Mouse (Mus musculus) urinary bladder, postnatal 25 days (tissue): ENCODE results near the gene Gm16181.

Experiments used
- DNase-seq: peaks from one replicate; pipeline ENCODE4 v3.0.0; 2022; ENCODE audit warnings: low spot score

Gene Gm16181

DNA sequence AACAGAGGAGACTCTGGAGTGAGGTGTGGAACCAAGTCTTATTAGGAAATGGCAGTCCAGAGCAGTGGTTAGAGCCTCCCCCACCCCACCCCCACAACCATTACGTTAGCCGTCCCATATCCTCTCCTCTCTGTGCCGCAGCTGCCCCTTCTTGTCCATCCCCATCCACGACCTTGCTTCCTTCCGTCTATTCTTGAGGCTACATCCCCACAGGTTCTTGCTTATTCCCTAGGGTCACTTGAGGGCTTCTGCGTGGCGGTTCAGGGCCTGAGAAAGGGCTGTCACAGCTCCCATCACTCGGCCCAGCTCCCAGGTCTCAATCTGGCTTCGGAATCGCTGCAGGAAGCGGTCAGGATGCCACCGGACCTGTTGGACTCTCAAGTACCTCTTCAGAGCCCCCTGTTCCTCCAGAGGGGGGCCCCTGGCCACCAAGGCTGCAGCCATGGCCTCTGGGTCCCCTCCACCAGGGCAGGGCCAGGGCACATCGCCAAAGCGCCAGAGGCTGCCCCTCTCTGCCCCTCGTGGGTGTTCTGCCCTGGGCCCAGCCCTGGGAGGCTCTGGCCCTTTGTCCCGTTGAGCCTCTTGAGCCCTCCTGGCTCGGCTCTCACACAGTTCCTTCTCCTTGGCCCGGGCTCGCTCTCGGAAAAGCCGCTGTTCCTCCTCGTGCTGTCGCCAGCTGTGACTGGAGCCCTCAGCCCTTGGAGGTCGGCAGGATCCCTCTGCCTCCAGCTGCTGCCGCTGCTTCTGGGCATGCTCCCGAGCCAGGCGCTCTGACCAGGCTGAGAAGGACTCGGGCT, at the start of gene Gm16181:
TSS of gene Gm16181 (plus strand) at position 679 of the 797 bp plus-strand sequence.
- no peak for DNase-seq

DNA sequence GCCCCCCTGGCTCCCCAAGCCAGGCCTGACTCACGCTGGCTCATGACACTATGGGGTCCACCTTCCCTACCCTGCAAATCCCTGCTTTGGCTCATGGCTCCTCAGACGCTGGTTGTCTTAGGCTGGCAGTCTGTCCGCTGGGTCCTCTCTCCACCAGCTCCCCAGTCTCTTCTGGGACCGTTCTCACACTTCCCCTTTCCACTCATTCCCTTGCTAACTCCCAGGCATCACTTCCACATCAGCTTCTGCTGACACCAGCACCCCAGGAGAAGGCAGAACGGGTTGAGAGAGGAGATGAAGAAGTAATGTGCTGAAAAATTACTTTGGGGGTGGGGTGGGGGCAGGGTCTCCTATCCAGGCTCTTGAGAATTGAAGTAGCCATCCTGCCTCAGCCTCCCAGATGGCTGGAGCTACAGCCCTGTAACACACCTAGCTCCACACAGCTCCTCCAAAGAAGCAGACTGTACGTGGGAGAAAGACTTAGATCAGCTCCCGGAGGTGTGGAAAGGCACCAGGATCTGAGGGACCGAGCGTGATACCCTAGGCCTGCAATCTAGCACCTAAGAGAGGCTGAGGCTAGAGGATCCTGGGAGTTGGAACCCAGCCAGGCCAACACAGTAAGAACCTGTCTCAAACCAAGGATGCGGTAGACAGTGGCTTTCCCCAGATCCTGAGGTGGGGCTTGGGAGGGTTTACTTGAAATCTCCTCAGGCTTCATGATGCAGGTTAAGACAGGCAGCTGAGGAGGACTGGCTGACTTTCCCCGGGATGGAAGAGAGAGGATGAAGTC, 48.0 kb upstream of the Gm16181 start:
- DNase-seq = no peak

DNA sequence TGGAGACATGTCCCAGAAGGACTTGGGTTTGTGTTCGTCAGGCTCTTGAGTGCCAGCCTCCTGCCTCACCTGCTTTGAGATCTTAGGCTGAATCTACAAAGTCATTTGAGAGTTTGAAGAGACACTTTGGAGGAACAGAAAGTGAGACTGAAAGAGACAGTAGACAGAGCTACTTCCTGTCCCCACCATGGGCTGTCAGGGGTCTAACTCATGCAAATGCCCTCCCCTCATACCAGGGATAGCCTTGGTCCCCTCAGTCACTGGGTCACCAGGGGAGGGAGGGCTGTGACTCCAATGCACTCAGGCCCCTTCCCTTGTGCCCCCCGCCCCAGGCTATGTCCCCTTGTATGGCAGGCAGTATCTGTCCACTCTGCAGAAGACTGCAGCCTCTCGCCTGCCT, 47.3 kb upstream of the Gm16181 start:
- no peak for DNase-seq

DNA sequence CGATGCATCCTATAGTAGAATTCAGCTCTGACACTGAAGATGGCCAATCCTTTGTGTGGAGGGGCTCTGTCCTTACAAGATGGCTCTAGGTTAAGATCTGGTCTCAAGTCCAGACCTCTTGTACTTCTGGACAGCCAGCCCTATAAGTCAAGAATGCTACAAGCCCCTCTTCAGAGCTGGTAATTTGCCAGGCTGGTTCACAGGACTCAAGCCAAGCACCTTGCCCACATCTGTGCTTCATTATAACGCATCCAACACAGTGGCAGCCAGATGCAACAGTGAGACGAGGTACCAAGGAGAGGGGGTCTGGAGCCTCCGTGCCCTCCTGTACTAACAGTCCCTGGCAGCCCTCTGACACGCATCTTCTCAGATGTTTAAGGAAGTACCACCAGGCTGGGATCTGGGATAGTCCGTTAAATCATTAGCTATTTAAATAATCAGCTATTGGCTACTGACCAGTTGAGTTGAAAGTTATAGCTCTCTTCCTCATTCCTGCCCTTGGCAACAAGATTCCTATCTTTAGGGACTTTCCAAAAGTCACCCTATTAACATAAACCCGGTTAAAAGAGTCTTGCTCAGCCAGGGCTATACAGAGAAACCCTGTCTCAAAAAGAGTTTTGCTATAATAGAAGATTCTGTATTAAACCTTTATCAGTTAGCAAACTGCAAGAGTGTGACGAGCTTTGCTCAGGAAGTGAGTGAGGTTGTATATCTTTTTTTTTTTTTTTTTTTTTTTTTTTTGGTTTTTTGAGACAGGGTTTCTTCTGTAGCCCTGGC, 46.2 kb upstream of the Gm16181 start:
- no peak for DNase-seq

DNA sequence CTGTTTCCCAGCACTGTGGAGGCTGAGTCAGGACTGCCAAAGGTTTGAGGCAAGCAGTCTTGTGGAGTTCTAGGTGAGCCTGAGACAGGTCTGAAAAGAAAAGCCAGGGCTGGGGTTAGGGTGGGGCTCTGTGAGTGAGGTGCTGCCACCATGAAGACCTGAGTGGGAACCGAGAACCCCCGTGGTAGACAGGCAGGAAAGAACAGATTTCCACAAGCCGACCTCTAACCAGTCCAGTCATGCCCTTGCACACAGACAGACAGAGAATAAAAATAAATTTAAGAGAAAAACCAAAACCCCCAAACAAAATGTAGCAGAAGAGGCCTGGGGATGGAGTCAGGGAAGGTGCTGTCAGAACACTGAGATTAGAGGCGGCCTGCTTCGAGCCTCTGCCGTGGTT, 45.3 kb upstream of the Gm16181 start:
- no peak for DNase-seq

DNA sequence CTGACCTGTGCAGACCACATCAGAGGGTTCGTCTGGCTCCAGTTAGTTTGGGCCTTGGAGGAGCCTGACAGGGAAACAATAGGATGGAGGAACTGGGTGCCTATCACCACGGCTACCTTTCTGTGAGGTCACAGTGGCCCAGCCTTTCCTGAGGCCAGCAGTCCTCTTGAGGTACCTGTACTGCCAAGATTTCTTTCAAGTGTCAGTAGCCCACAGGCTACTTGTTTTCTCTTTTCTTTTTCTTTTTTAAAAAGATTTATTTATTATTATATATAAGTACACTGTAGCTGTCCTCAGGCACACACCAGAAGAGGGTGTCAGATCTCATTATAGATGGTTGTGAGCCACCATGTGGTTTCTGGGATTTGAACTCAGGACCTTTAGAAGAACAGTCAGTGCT, 44.7 kb upstream of the Gm16181 start, which contains the start of gene Aif1:
TSS of gene Aif1 (minus strand) at position 101 of the 400 bp plus-strand sequence.
- no peak for DNase-seq

DNA sequence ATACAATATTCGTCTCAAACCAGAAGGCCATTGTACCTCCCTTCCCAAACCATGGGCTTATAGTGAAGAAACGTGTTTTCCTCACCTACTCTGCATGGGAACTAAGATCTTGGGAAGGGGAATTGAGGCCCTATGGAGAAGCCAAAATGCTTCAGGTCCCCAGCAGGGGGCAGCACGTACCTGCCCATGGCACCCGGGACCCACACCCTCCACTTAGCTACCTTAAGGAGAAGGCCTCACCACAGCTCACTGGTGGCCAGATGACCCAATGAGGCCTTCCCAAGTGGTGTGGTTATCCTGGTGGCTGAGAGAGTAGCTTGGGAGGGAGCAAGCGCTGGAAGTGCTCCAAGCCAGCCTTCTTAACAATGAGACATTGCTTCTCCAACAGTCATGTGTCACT, 42.1 kb upstream of the Gm16181 start:
- DNase-seq = peak; percentile 78

DNA sequence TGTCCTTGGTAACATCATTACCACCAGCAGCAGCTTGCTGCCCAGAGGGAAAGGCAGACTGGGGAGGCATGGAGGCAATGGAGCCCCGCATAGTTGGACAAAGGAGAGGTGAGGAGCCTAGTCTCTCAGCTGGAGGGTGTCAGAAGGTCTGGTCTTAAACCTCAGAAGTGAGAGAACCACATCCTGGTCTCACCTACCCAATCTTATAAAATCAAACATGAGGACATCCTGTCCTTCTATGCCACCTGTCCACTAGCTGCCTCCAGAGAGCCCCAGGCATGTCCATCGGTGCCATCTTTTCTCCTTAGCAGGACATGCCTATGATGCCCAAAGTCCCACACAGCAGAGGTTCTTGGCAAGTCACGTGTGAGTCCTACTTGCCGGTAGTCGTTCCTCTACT, 40.5 kb upstream of the Gm16181 start:
- no peak for DNase-seq

DNA sequence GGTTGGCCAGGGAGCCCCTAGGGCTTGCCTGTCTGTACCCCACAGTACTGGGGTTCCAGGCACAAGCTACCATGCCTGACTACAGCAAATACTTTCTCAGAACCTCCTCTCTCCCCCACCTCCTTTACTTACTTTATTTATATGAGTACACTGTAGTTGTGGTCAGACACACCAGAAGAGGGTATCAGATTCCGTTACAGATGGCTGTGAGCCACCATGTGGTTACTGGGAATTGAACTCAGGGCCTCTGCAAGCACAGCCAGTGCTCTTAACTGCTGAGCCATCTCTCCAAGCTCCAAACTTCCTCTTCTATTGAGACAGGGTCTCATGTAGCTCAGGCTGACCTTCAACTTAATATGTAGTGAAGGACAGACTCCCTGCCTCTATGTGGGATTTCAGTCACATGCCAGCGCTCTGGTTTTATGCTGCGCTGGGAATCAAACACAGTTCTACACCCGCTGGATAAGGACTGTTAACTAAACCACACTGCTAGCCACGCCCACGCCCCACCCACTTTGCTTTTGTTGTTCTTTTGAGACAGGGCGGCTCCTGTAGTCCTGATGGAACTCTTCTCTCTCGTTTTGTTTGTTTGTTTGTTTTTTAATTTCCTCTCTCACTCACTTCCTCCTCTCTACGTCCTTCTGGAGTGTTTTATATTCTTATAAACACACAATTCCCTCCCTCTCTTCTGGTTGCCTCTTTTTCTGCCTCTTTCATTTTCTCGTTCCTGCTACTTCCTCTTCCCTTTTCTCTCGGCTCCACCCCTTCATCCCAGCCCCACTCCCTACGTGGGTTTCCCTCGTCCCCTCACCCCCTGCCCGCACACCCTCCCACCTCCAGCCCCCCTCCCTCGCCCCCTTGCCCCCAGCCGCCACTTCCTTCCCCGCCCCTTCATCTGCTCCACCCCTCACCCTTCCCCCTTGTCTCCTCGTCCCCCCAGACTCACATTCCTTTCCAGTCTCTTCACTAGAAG, 34.7 kb upstream of the Gm16181 start:
- DNase-seq = peak; percentile 64

DNA sequence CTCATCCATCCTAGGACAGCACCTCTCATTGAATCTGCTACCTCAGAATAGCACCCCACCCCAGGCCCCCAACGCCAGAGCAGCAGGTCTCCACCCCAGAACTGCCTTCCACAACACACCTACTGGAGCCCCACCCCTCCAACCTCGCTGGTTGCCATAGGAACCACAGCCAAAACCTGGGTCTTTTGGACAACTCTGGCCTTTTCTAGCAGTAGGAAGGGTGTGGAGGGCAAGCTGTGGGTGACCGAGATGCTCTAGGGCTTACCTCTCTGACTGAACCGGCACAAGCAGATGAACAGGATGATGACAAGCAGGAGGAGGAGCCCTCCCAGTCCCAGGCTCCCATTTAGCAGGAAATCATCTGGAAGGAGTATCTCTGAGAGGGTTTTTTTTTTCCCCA, 34.0 kb upstream of the Gm16181 start:
- DNase-seq = no peak

DNA sequence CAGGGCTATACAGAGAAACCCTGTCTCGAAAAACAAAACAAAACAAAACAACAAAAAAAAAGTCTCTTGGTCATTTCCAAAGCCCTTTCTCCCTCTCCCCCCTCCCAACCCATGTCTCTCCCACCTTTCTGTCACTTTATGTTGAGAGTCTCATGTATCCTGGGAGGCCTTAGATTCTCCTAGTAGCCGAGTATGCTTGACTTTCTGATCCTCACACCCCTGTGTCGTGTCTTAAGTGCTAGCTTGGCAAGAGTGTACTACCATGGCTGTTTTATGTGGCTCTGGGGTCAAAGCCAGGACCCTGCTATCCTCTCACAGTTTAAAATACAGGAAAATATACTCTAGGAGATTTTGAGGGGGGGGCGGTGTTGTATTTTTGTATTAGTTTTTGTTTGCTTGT, 33.3 kb upstream of the Gm16181 start:
- DNase-seq = no peak

DNA sequence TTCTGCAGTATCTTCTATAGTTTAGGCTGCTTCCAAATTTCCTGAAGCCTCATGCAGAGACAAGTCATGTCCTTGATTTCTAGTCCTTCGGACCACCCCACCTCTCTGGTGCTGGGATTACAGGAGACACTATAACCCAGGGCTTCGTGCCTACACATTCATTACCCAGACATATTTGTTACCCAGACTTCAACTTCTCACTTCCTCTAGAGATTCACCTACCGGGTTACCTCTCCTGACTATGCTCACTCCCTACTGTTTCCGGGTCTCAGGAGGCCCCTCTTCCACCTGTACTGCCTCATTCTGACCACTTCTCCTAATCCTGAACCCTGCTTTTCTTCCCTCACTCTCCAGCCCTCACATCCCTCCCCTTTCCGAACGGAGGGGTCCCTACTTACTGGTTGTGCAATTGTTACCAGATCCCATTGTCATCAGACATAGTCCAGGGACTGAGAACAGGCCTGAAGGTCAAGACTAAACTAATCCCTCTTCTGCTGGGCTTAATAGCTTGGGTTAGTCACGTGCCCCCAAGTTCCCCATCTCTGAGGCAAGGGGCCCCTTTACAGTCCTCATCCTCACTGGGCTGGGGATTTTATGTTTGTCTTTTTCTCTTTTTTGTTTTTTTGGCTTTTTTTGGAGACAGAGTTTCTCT, 32.5 kb upstream of the Gm16181 start, which contains the start of gene Lst1:
TSS of gene Lst1 (minus strand) at position 481 of the 652 bp plus-strand sequence.
- DNase-seq = no peak

DNA sequence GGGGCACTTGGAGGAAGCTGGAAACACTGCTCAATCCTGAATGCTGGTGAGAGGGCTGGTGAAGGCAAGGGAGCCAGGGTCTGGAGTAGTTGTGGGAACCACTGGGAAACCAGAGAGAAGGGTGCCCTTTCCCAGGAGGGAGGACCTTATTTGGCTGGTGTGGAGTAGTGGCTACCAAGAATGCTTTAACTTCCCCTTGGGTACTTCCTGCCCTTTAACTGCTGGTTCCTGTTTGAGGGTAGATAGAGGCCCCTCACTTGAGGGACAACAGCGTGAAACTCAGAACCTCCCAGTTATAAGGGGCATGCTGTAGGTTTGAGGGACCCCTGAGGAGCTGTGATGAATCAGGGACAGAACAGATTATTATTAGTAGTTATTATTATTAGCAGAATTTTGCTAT, 31.4 kb upstream of the Gm16181 start:
- no peak for DNase-seq

DNA sequence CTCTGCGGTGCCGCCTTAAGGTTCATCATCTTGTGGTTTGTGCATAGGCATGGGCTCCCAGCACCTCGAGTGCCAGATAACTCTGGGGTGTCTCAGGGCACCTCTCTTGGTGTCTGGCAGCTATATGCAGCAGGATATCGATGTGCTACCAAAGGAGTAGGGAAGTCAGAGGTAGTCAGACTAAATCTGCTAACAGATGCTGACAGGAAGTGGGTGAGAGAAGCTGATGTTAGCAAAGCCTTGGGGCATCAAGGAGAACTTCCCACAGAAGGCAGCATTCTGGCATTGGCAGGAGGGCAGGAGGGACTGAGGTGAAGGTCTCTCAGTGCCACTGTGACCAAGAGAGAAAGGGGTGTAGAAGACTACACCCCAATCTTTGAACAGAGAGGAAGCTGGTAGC, 30.5 kb upstream of the Gm16181 start:
- no peak for DNase-seq

DNA sequence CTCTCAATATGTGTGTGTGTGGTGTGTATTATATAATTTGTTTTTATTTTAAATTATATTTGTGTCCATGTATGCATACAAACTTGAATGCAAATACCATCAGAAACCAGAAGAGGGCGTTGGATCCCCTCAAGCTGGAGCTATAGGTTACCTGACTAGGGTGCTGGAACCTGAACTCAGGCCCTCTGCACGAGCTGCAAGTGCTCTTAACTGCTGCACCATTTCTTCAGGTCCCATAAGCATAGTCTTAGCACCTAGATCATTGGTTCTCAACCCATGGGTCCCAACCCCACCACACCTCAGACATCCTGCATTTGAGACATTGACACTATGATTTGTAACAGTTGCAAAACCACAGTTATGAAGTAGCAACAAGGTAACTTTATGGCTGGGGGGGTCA, 28.9 kb upstream of the Gm16181 start:
- DNase-seq = no peak

DNA sequence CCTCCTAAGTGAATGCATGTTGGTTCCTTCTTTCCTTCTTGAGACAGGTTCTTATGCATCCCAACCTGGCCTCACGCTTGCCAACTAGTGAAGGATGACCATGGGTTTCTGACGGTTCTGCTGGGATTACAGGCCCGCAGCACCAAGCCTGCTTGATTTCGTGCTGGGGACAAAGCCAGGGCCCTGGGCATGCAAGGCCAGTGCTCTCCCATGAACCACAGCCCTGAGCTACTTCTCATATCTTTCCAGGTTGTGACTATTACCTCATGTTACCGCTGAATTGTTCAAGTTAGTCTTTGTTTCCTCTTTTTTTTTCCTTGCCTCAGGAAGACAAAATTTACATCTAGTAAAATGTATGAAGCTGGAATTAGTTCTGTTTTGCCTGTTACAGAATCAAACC, 27.7 kb upstream of the Gm16181 start:
- DNase-seq = no peak

DNA sequence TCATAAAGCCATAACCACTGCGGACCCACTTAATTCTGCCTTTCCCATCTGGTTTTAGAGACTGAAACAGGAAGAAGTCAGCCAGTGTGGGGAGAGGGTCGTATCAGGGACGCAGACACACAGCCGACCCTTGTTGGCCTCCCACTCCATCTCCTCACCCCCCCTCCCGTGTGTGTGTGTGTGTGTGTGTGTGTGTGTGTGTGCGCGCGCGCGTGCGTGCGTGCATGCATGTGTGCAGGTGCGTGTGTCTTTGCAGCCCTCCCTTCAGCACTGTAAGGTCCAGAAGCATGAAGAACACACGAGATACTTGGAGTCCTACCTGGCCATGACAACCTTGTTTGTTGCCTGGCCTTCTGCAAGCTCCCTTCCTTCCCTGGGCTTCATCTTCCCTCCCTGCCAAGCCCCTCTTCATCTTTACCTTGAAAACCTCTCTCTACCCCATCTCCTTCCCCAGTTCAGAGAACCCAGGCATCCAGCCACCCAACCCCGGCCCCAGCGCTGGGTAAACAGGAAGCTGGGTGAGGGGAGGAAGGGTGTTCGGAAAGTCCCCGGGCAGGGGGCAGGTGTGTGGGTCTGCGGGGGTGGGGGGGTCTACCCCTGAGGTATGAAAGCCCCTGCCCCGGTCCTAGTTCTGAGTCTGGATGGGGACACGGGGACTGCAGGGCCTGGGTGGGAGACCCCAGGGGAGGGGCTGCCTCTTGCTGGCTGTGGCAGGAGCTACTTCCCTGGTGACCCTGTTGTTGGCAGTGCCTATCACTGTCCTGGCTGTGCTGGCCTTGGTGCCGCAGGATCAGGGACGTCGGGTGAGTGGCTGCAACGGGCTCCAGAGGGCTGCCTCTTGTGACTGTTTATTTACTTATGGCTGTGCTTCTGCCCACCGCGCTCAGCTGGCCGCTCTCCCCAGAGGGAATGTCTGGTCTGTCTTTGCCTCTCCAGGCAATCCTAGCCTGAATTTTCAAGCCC, 26.5 kb upstream of the Gm16181 start, which contains the start of gene Ltb:
TSS of gene Ltb (plus strand) at position 559 of the 963 bp plus-strand sequence.
- no peak for DNase-seq

DNA sequence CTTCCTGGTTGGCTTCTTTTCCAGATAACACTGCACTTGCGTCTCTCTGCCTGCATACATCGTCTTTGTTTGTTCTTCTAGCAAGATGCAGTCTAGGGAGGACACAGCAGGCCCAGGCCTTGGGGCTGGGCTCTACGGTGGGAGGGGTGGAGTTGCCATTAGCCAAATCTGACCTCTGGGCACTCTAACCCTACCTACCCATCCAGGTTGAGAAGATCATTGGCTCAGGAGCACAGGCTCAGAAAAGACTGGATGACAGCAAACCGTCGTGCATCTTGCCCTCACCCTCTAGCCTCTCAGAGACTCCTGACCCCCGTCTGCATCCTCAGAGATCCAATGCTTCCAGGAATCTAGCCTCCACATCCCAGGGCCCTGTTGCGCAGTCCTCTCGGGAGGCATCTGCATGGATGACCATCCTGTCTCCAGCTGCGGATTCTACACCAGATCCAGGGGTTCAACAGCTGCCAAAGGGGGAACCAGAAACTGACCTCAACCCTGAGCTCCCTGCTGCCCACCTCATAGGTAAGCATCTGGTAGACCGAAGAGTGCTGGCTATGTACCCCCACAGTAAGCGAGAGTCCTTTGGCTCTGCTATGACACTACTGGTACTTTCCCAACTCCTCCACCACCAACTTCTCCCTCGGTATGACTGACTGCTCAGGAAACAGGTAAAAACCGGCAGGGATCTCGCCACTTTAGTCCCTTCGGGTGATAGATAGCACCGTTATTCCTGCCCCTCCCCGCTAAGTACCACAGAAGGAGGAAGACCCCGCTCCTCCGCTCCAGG, 25.6 kb upstream of the Gm16181 start:
- no peak for DNase-seq
